Mouse (Mus musculus): ENCODE measurements around the gene Cenpv.
"Not testable (repeated sequence)": the region's sequence is repeated elsewhere in the genome, so short reads cannot be mapped to it uniquely, and the experiment has no call there.

Cenpv gene

GRCm38 (mm10) chr11:62553186-62553585 lies 14.1 kb upstream of the Cenpv start:
- DNase-seq: no peak

GRCm38 (mm10) chr11:62551226-62552119 lies 12.4 kb upstream of the Cenpv start:
- DNase-seq: peak; percentile 96

- DNase-seq: peak; percentile 100
These were observed 11.7 kb upstream of the Cenpv start, which contains the start of gene Ubb for GRCm38 (mm10) chr11:62550727-62551225. TSS of gene Ubb (plus strand) at chr11:62551171.

- DNase-seq: peak; percentile 69
These were observed 11.2 kb upstream of the Cenpv start for GRCm38 (mm10) chr11:62550227-62550685.

GRCm38 (mm10) chr11:62549782-62550181 lies 10.7 kb upstream of the Cenpv start:
- peak; percentile 86 for DNase-seq

GRCm38 (mm10) chr11:62543991-62544390 lies 4.9 kb upstream of the Cenpv start:
- no peak for DNase-seq

GRCm38 (mm10) chr11:62541581-62541980 lies 2.5 kb upstream of the Cenpv start:
- no peak for DNase-seq

GRCm38 (mm10) chr11:62540969-62541368 lies 1.9 kb upstream of the Cenpv start:
- no peak for DNase-seq

- no peak for DNase-seq
These were observed 1.1 kb upstream of the Cenpv start for GRCm38 (mm10) chr11:62540167-62540566.

- peak; percentile 71 for DNase-seq
These were observed 556 bp downstream of the Cenpv start for GRCm38 (mm10) chr11:62538321-62539088.

- DNase-seq: no peak
These were observed 1.5 kb downstream of the Cenpv start for GRCm38 (mm10) chr11:62537590-62537989.

- no peak for DNase-seq
These were observed 2.0 kb downstream of the Cenpv start for GRCm38 (mm10) chr11:62537089-62537488.

GRCm38 (mm10) chr11:62522283-62522682 lies 16.8 kb downstream of the Cenpv start:
- DNase-seq: no peak

GRCm38 (mm10) chr11:62518991-62519390 lies 20.1 kb downstream of the Cenpv start:
- DNase-seq: no peak

- no peak for DNase-seq
These were observed 25.8 kb downstream of the Cenpv start for GRCm38 (mm10) chr11:62513311-62513710.

GRCm38 (mm10) chr11:62512529-62513080 lies 26.5 kb downstream of the Cenpv start:
- DNase-seq: no peak

- DNase-seq: peak; percentile 18
These were observed 27.4 kb downstream of the Cenpv start for GRCm38 (mm10) chr11:62511444-62512202.

- DNase-seq: no peak
These were observed 28.1 kb downstream of the Cenpv start for GRCm38 (mm10) chr11:62510956-62511355.

- no peak for DNase-seq
These were observed 29.5 kb downstream of the Cenpv start for GRCm38 (mm10) chr11:62509571-62509970.

GRCm38 (mm10) chr11:62508816-62509215 lies 30.2 kb downstream of the Cenpv start:
- not testable (repeated sequence) for DNase-seq

- DNase-seq: not testable (repeated sequence)
These were observed 30.7 kb downstream of the Cenpv start for GRCm38 (mm10) chr11:62508365-62508764.

GRCm38 (mm10) chr11:62507683-62508082 lies 31.4 kb downstream of the Cenpv start:
- no peak for DNase-seq

All from kidney, postnatal 10 days (tissue).